Mouse (Mus musculus): ENCODE data around the gene Gm7879.

DNA sequence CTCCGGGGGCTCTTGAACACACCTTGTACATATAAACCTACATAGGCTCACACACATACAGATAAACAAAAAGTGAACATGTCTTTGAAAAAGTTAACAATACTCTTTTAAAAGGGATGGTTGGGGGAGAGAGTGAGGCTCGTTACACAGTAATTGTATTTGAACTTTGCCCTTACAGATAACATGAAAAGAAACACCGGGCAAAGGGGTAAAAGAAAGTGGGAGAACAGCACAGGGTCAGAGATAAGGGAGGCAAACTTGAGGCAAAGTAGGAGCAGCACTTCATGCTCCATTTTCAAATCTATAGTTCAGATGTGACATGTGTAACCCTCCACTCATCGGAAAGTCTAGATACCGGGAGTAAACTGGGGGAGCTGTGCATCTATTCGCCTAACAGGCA lies 49.3 kb upstream of the Gm7879 start:
- TF ChIP-seq CTCF (IDR thresholded peaks at IDR 0.05; ENCODE audit: control insufficient read depth, insufficient read depth, low read length): no peak
- TF ChIP-seq POLR2A (IDR thresholded peaks at IDR 0.05; ENCODE audit: borderline replicate concordance, control insufficient read depth, low read depth, low read length): no peak

Measured in bone marrow, adult 2 months (tissue).